Mouse (Mus musculus) B cell, adult 62 days (primary cell): ENCODE data around the gene Pycard. TPM values are rescaled to one million over a fixed set of nuclear protein-coding genes. Genes with fewer than 3 reads are reported as not detected.

Source experiments
- total RNA-seq: library from RNA; stranded (reverse); gene quantifications from 4 replicates; pipeline ENCODE4 v1.2.4, GENCODE M21; 2023

Gene Pycard
- total RNA-seq, result 24.0 to 28.8 TPM (median 26.2 TPM) in 4 replicates

DNA sequence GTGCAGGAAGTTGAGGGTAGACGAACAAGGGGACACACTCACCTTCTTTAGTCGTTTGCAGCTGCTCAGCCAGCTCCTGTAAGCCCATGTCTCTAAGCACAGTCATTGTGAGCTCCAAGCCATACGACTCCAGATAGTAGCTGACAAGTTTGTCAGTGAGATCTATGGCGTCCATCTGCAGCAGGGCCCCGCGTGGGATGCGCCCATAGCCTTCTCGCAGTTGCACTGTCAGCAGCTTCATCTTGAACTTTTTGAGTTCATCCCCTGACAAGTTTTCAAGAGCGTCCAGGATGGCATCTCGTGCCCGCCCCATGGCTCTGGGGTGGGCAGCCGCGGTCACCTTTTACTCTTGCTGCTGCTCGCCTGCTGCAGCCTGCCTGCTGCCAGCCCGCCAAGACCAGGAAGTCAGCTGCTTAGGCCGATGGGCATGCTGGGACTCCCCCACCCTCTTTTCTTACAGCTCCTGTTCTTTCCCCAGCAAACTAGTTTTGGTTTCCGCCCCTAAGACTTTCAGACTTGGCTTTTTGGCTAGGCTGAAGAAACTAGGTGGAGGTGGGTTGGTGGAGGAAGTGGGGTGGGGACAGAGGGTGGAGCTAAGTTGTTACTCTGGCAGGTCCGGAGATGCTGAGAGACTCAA lies at the start of gene Pycard:
Pycard (minus strand) TSS at position 527 of the 637 bp plus-strand sequence.

DNA sequence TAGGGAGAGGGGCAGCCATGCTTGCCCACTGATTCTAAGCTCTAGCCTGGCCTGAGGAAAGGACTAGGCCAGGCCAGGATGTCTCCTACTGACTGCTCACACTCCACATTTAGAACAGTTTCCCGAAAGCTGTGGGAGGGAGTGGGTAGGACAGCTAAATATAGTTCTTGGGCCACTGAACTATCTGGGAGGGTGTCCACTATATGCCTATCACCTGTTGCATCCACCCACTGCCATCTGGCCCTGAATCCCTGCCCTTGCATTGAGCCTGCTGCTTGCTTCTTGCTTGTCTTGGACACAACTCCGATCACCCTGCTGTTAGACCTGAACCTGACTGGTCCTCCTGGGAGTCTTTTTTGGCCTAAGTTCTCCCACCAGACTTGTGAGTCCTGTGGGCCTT lies 10.0 kb upstream of the Pycard start, which contains the start of gene Trim72:
Trim72 (plus strand) TSS at position 262 of the 400 bp plus-strand sequence.

DNA sequence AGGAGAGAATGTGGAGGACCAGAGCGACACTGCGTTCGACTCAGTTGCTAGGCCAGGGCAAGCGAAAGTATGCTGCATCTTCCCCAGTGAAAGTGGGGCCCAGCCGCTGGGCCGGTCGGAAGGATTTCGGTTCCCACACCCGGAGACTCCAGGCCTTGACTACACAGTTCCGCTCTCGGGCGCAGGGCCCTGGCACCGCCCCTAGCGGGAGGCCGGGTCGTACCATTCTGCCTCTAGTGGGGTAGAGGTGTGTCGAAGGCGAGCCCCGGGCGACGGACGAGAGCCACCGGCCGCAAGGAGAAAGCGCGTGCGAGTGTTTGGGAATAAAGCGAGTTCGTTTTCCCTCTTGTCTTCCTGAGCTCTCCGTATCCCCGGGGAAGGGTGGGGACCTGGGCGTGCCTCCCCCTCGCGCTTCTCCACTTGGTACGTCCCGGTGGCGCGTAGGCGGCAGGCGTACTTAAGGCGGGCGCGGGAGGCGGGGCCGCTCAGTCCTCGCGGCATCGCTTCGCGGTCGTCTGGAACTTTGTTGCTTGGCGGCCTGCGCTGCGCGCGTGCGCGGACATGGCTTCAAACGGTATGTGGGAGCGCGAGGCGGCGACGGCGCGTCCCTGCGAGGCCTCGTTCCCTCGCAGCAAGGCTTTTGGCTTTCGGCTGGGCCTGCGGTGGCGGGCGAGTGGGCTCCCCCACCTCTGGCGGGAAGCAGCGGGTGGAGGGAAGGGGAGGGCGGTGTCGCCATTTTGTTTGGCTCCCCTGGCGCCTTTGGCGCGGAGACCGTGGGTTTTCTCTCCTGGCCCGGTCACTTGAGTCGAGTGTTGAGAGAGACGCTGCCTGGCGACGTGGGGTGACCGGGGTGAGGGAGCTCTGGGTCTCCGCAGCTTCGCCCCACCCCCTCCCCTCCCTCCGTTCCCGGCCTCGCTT lies 26.4 kb downstream of the Pycard start, which contains the start of gene Fus:
Fus (plus strand) TSS at position 454 of the 918 bp plus-strand sequence.

DNA sequence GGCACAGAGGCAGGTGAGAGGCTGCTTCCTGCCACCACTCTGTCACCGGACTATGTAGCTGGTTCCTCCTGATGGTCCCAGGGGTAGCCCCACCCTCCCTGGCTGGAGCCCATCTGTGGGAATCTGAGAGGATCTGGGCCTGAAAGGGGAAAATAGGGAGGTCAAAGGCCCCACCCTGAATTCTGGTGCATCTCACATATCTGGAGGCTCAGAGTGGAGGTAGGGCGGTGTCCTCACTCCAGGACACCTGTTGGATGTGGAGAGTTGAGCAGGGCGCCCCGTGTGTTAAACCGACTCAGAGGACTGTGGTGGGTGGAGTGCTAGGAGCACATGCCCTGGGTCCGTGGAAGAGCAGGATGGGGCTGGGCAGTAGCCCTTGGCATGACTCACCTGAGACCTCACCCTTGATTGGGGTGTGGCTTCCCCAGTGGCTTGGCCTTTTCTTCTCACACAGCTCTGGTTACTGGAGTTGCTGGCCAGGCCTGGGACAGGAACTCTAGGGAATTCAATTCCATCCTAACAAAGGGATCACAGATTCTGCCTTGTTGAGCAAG lies 47.1 kb downstream of the Pycard start, which contains the start of gene Prss36:
Prss36 (minus strand) TSS at position 256 of the 554 bp plus-strand sequence.

Other genes with a start within 250 kb of the Pycard start
- 14.7 to 17.9 TPM (median 15.5 TPM) in 4 replicates for gene Fbxl19, start 249.3 kb downstream of the Pycard start, total RNA-seq
- 28.6 to 34.8 TPM (median 29.6 TPM) in 4 replicates for gene Orai3, start 224.1 kb downstream of the Pycard start, total RNA-seq
- gene Setd1a, start 217.2 kb downstream of the Pycard start, total RNA-seq, result 73.7 to 86.9 TPM (median 79.4 TPM) in 4 replicates
- gene Gm49388, start 208.3 kb downstream of the Pycard start, total RNA-seq, result 1.5 to 2.4 TPM in 2 of 4 replicates, not detected in the others
- 1.7 to 3.7 TPM (median 3.2 TPM) in 4 replicates for gene Hsd3b7, start 193.3 kb downstream of the Pycard start, total RNA-seq
- 121 to 153 TPM (median 133 TPM) in 4 replicates for gene Stx4a, start 169.6 kb downstream of the Pycard start, total RNA-seq
- not detected in 4 replicates for gene Stx1b, start 169.3 kb downstream of the Pycard start, total RNA-seq
- 91.0 to 95.6 TPM (median 92.9 TPM) in 4 replicates for gene Zfp646, start 117.6 kb downstream of the Pycard start, total RNA-seq
- 13.9 to 14.9 TPM (median 14.4 TPM) in 4 replicates for gene Zfp668, start 117.0 kb downstream of the Pycard start, total RNA-seq
- gene Prss53, start 102.9 kb downstream of the Pycard start, total RNA-seq, result 0.35 to 0.45 TPM (median 0.40 TPM) in 4 replicates
- not detected in 4 replicates for gene Gm21974, start 98.4 kb downstream of the Pycard start, total RNA-seq
- gene Vkorc1, start 98.2 kb downstream of the Pycard start, total RNA-seq, result 15.5 to 22.2 TPM (median 17.5 TPM) in 4 replicates
- gene Bckdk, start 89.8 kb downstream of the Pycard start, total RNA-seq, result 30.2 to 34.8 TPM (median 32.9 TPM) in 4 replicates
- gene Kat8, start 81.4 kb downstream of the Pycard start, total RNA-seq, result 43.2 to 49.2 TPM (median 46.0 TPM) in 4 replicates
- gene Prss8, start 63.8 kb downstream of the Pycard start, total RNA-seq, result not detected in 4 replicates
- gene Prss36, start 47.1 kb downstream of the Pycard start, total RNA-seq, result 2.5 to 3.3 TPM (median 2.8 TPM) in 4 replicates
- gene Fus, start 26.4 kb downstream of the Pycard start, total RNA-seq, result 793 to 895 TPM (median 867 TPM) in 4 replicates
- gene Trim72, start 10.1 kb upstream of the Pycard start, total RNA-seq, result 0.26 to 1.7 TPM (median 1.0 TPM) in 4 replicates
- gene Itgam, start 68.8 kb upstream of the Pycard start, total RNA-seq, result 1.4 to 2.7 TPM (median 2.1 TPM) in 4 replicates
- not detected in 4 replicates for gene Gm49368, start 68.8 kb upstream of the Pycard start, total RNA-seq
- gene Itgax, start 135.7 kb upstream of the Pycard start, total RNA-seq, result 0.98 to 3.9 TPM (median 1.8 TPM) in 4 replicates
- gene Itgad, start 160.5 kb upstream of the Pycard start, total RNA-seq, result 3.6 to 4.4 TPM (median 4.1 TPM) in 4 replicates
- not detected in 4 replicates for gene Cox6a2, start 212.5 kb upstream of the Pycard start, total RNA-seq
- gene Armc5, start 243.5 kb upstream of the Pycard start, total RNA-seq, result 26.3 to 31.1 TPM (median 28.7 TPM) in 4 replicates
- 4.6 to 6.0 TPM (median 5.6 TPM) in 4 replicates for gene 9130023H24Rik, start 244.2 kb upstream of the Pycard start, total RNA-seq